Mouse (Mus musculus) heart, adult 2 months (tissue): ENCODE measurements around the gene H2-DMa.

Source experiments
- CTCF ChIP-seq: fragments of 200-600 bp; IDR thresholded peaks from 2 replicates; pipeline ENCODE4 v1.8.1; 2022; ENCODE audit warnings: antibody characterized with exemption, mild to moderate bottlenecking, moderate library complexity
- EP300 ChIP-seq: fragments of 200-500 bp; IDR thresholded peaks from 2 replicates; pipeline ENCODE4 v1.6.1; 2011; ENCODE audit warnings: low read depth, low read length, control low read depth; ENCODE audit not compliant: insufficient read depth
- POLR2A ChIP-seq: fragments of 200-500 bp; IDR thresholded peaks from 2 replicates; pipeline ENCODE4 v1.6.1; 2011; ENCODE audit warnings: mild to moderate bottlenecking, low read depth, low read length, control low read depth; ENCODE audit not compliant: insufficient read depth

DNA sequence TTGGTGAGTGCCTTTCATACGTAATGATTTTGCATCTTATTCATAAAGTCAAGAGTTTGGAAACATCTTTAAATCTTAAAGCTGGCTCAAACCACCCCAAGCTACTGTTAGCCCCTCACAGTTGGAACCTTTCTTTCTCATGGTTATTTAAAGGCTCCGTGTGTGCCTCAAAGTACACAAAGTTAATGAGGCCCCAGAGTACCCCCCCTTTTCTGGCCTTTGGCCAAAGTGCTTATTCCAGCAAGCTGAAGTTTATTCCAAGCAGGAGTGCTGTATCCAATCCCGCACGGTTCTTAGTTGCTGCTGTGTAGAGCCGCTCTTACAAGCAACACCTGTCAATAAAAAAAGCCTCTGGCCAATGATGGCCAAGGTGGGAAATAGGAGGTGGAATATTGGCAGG, 19.8 kb upstream of the H2-DMa start:
- TF ChIP-seq CTCF = no peak
- no peak for TF ChIP-seq POLR2A
- no peak for TF ChIP-seq EP300
